Mouse (Mus musculus): ENCODE measurements around the gene Olfr149. TPM values are rescaled to one million over a fixed set of nuclear protein-coding genes. Genes with fewer than 3 reads are reported as not detected.
"Not testable (repeated sequence)": the region's sequence is repeated elsewhere in the genome, so short reads cannot be mapped to it uniquely, and the experiment has no call there.

Gene Olfr149
- total RNA-seq (2015; ENCODE audit: low replicate concordance) (not detected in 2 replicates), total RNA-seq (2017; ENCODE audit: low replicate concordance) (not detected in 2 replicates)

DNA sequence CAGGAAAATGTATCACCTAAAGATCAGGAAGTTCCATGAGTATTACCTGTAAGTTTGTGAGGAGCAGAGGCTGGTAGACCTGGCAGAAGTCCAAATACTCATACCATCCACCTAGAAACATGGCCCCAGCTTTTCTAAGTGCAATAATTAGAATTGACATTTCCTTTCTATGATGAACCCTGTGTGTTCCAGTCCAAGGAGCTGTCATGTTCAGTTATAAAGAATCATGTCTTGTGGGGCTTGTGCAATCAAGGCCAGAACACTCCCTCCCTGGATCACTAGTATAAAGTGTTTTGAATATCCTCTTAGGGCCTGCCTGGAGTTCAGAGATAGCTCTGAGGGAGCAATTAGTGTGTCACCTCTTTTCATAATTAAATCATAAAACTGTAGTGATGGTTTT lies at the start of gene Olfr149:
Gene Olfr149 (minus strand): TSS at position 101 of the 400 bp plus-strand sequence.
- ATAC-seq (replicated peaks; ENCODE audit: low FRiP score, poor library complexity, severe bottlenecking), result no peak

- no peak for ATAC-seq (replicated peaks; ENCODE audit: low FRiP score, poor library complexity, severe bottlenecking)
Measured at GRCm38 (mm10) chr9:39746428-39746827, 39.5 kb upstream of the Olfr149 start.

GRCm38 (mm10) chr9:39745949-39746348 lies 39.0 kb upstream of the Olfr149 start, which contains the start of gene Olfr967:
Olfr967 (plus strand) TSS chr9:39746249.
- ATAC-seq (replicated peaks; ENCODE audit: low FRiP score, poor library complexity, severe bottlenecking), result no peak

GRCm38 (mm10) chr9:39740741-39741140 lies 33.8 kb upstream of the Olfr149 start:
- ATAC-seq (replicated peaks; ENCODE audit: low FRiP score, poor library complexity, severe bottlenecking), result no peak

- no peak for ATAC-seq (replicated peaks; ENCODE audit: low FRiP score, poor library complexity, severe bottlenecking)
Measured at GRCm38 (mm10) chr9:39730678-39731077, 23.8 kb upstream of the Olfr149 start, which contains the start of gene Olfr150. Olfr150 (plus strand) TSS chr9:39730978.

DNA sequence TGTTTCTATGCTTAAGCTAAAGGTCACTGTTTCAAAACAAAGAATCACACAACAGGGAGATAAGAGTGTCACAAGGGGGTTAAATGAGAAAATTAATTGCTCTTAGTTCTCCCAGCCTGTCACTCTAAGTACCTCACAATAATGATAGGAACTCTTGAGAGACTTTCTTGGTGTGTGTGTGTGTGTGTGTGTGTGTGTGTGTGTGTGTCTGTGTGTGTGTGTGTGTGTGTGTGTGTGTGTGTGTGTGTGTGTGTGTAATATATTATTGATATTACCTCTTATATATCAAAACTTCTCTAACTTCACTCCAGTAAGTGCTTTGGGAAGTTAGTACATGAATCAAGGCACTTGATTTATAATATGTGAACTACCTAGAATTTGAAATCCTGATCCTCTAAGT lies 4.1 kb upstream of the Olfr149 start, which contains the start of gene Olfr965:
Gene Olfr965 (plus strand): TSS at position 301 of the 400 bp plus-strand sequence.
- ATAC-seq (replicated peaks; ENCODE audit: low FRiP score, poor library complexity, severe bottlenecking), result no peak

DNA sequence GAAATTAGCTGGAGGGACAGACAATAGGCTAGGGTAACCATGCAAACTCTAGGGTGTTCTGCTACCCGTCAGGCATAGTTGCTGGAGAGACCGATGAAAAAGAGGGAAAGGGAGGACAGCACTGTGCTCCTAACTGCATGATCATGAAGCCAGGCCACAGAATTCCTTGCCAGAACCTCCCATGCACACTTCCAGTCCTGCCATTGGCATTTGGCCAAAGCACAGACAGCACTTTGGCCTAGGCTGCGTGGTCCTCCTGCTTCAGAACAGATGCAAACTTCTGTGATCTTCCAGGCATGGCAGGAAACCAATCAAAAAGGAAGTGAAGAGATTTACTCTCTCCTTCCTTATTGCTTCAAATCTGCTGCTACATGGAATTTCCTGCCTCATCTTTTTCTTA lies 2.0 kb upstream of the Olfr149 start:
- ATAC-seq (replicated peaks; ENCODE audit: low FRiP score, poor library complexity, severe bottlenecking), result no peak

DNA sequence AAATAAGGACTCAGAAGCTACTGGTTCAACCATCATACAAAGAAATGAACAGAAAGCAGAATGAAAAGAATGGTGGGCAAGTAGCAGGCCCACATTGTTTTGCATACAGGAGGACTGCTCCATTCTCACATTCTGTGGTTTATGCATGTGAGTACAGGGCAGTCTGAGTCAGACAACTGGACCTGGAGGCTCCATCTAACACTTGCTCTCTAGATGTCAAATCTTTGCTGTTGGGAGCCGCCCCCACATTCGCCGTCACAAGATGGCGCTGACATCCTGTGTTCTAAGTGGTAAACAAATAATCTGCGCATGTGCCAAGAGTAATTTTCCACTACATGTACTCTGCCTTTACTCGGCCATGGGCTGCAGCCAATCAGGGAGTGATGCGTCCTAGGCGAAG lies 5.8 kb downstream of the Olfr149 start:
- ATAC-seq (replicated peaks; ENCODE audit: low FRiP score, poor library complexity, severe bottlenecking), result not testable (repeated sequence)

- ATAC-seq (replicated peaks; ENCODE audit: low FRiP score, poor library complexity, severe bottlenecking), result no peak
Measured at GRCm38 (mm10) chr9:39679280-39679679, 27.6 kb downstream of the Olfr149 start.

- no peak for ATAC-seq (replicated peaks; ENCODE audit: low FRiP score, poor library complexity, severe bottlenecking)
Measured at GRCm38 (mm10) chr9:39678557-39678956, 28.4 kb downstream of the Olfr149 start.

GRCm38 (mm10) chr9:39674820-39675219 lies 32.1 kb downstream of the Olfr149 start:
- ATAC-seq (replicated peaks; ENCODE audit: low FRiP score, poor library complexity, severe bottlenecking), result no peak

DNA sequence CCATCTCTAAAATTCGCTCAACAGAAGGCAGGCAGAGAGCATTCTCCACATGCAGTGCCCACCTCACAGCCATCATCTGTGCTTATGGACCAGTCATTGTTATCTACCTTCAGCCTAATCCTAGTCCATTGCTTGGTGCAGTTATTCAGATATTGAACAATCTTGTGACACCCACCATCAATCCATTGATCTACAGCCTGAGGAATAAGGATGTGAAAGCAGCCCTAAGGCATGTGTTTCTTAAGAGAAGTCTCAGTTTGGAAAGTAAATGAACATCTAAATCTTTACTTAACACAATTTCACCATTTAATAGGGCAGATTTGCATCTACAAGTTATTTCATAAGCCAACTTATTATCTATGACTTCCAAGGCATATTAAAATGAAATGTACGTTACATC lies 37.2 kb downstream of the Olfr149 start:
- ATAC-seq (replicated peaks; ENCODE audit: low FRiP score, poor library complexity, severe bottlenecking), result no peak

GRCm38 (mm10) chr9:39666905-39667304 lies 40.0 kb downstream of the Olfr149 start, which contains the start of gene Olfr963:
Olfr963 (plus strand) TSS chr9:39667205.
- no peak for ATAC-seq (replicated peaks; ENCODE audit: low FRiP score, poor library complexity, severe bottlenecking)

DNA sequence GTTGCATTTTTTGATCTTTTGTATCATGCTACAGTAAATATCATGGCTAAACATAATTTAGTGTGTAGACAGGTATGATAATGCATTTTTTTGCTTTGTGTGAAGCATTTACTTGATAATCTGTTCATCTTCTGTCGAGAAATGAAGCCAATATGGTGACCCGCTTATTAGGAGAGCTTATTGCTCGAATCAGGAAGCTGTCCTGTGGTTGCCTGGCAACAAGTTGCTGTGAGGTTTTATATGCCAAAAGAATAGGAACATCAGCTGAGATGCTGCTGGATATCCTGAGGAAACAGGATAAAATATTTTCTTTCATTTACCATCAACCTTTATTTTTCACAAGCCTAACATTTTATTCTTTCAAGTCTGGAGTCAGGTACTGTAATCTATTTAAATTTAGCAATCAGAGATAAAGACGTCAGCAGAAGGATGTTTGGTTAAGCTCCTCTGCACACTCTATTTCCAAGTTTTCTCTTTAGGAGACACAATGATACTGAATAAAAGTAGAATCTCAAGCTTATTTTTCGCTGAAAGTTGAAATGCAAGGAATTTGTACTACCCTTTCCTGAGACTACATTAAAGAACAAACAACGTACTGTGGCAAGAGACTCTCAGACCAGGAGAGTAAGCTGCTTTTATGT lies 52.0 kb downstream of the Olfr149 start:
- ATAC-seq (replicated peaks; ENCODE audit: low FRiP score, poor library complexity, severe bottlenecking), result no peak

Other genes with a start within 250 kb of the Olfr149 start
- not detected in 2 replicates for gene Olfr955, start 235.2 kb downstream of the Olfr149 start, total RNA-seq (2015; ENCODE audit: low replicate concordance)
- gene Olfr955, start 235.2 kb downstream of the Olfr149 start, total RNA-seq (2017; ENCODE audit: low replicate concordance), result not detected in 2 replicates
- gene Olfr44, start 213.1 kb downstream of the Olfr149 start, total RNA-seq (2015; ENCODE audit: low replicate concordance), result not detected in 2 replicates
- not detected in 2 replicates for gene Olfr44, start 213.1 kb downstream of the Olfr149 start, total RNA-seq (2017; ENCODE audit: low replicate concordance)
- not detected in 2 replicates for gene Olfr957, start 191.3 kb downstream of the Olfr149 start, total RNA-seq (2015; ENCODE audit: low replicate concordance)
- gene Olfr957, start 191.3 kb downstream of the Olfr149 start, total RNA-seq (2017; ENCODE audit: low replicate concordance), result not detected in 2 replicates
- not detected in 2 replicates for gene Olfr958, start 153.1 kb downstream of the Olfr149 start, total RNA-seq (2015; ENCODE audit: low replicate concordance)
- not detected in 2 replicates for gene Olfr958, start 153.1 kb downstream of the Olfr149 start, total RNA-seq (2017; ENCODE audit: low replicate concordance)
- not detected in 2 replicates for gene Olfr959, start 131.5 kb downstream of the Olfr149 start, total RNA-seq (2015; ENCODE audit: low replicate concordance)
- not detected in 2 replicates for gene Olfr959, start 131.5 kb downstream of the Olfr149 start, total RNA-seq (2017; ENCODE audit: low replicate concordance)
- gene AW551984, start 102.7 kb downstream of the Olfr149 start, total RNA-seq (2015; ENCODE audit: low replicate concordance), result not detected in 2 replicates
- not detected in 2 replicates for gene AW551984, start 102.7 kb downstream of the Olfr149 start, total RNA-seq (2017; ENCODE audit: low replicate concordance)
- gene Olfr148, start 96.5 kb downstream of the Olfr149 start, total RNA-seq (2015; ENCODE audit: low replicate concordance), result not detected in 2 replicates
- gene Olfr148, start 96.5 kb downstream of the Olfr149 start, total RNA-seq (2017; ENCODE audit: low replicate concordance), result not detected in 2 replicates
- gene Olfr960, start 85.7 kb downstream of the Olfr149 start, total RNA-seq (2015; ENCODE audit: low replicate concordance), result not detected in 2 replicates
- gene Olfr960, start 85.7 kb downstream of the Olfr149 start, total RNA-seq (2017; ENCODE audit: low replicate concordance), result not detected in 2 replicates
- not detected in 2 replicates for gene Olfr961, start 62.0 kb downstream of the Olfr149 start, total RNA-seq (2015; ENCODE audit: low replicate concordance)
- gene Olfr961, start 62.0 kb downstream of the Olfr149 start, total RNA-seq (2017; ENCODE audit: low replicate concordance), result not detected in 2 replicates
- gene Olfr963, start 39.9 kb downstream of the Olfr149 start, total RNA-seq (2015; ENCODE audit: low replicate concordance), result not detected in 2 replicates
- not detected in 2 replicates for gene Olfr963, start 39.9 kb downstream of the Olfr149 start, total RNA-seq (2017; ENCODE audit: low replicate concordance)
- gene Olfr965, start 4.2 kb upstream of the Olfr149 start, total RNA-seq (2015; ENCODE audit: low replicate concordance), result not detected in 2 replicates
- gene Olfr965, start 4.2 kb upstream of the Olfr149 start, total RNA-seq (2017; ENCODE audit: low replicate concordance), result 1.2 TPM in 1 of 2 replicates, not detected in the other
- gene Olfr150, start 23.9 kb upstream of the Olfr149 start, total RNA-seq (2015; ENCODE audit: low replicate concordance), result not detected in 2 replicates
- gene Olfr150, start 23.9 kb upstream of the Olfr149 start, total RNA-seq (2017; ENCODE audit: low replicate concordance), result not detected in 2 replicates
- not detected in 2 replicates for gene Olfr967, start 39.1 kb upstream of the Olfr149 start, total RNA-seq (2015; ENCODE audit: low replicate concordance)
- not detected in 2 replicates for gene Olfr967, start 39.1 kb upstream of the Olfr149 start, total RNA-seq (2017; ENCODE audit: low replicate concordance)
- gene Olfr968, start 76.1 kb upstream of the Olfr149 start, total RNA-seq (2015; ENCODE audit: low replicate concordance), result not detected in 2 replicates
- gene Olfr968, start 76.1 kb upstream of the Olfr149 start, total RNA-seq (2017; ENCODE audit: low replicate concordance), result not detected in 2 replicates
- gene Olfr969, start 83.8 kb upstream of the Olfr149 start, total RNA-seq (2015; ENCODE audit: low replicate concordance), result not detected in 2 replicates
- gene Olfr969, start 83.8 kb upstream of the Olfr149 start, total RNA-seq (2017; ENCODE audit: low replicate concordance), result not detected in 2 replicates
- not detected in 2 replicates for gene Olfr970, start 101.7 kb upstream of the Olfr149 start, total RNA-seq (2015; ENCODE audit: low replicate concordance)
- not detected in 2 replicates for gene Olfr970, start 101.7 kb upstream of the Olfr149 start, total RNA-seq (2017; ENCODE audit: low replicate concordance)
- not detected in 2 replicates for gene Olfr971, start 129.8 kb upstream of the Olfr149 start, total RNA-seq (2015; ENCODE audit: low replicate concordance)
- 1.1 TPM in 1 of 2 replicates, not detected in the other for gene Olfr971, start 129.8 kb upstream of the Olfr149 start, total RNA-seq (2017; ENCODE audit: low replicate concordance)
- gene Olfr972, start 159.3 kb upstream of the Olfr149 start, total RNA-seq (2015; ENCODE audit: low replicate concordance), result not detected in 2 replicates
- not detected in 2 replicates for gene Olfr972, start 159.3 kb upstream of the Olfr149 start, total RNA-seq (2017; ENCODE audit: low replicate concordance)
- gene Olfr229, start 200.2 kb upstream of the Olfr149 start, total RNA-seq (2015; ENCODE audit: low replicate concordance), result not detected in 2 replicates
- gene Olfr229, start 200.2 kb upstream of the Olfr149 start, total RNA-seq (2017; ENCODE audit: low replicate concordance), result not detected in 2 replicates
- gene Olfr974, start 230.4 kb upstream of the Olfr149 start, total RNA-seq (2015; ENCODE audit: low replicate concordance), result not detected in 2 replicates
- gene Olfr974, start 230.4 kb upstream of the Olfr149 start, total RNA-seq (2017; ENCODE audit: low replicate concordance), result not detected in 2 replicates
- not detected in 2 replicates for gene Olfr975, start 244.9 kb upstream of the Olfr149 start, total RNA-seq (2015; ENCODE audit: low replicate concordance)
- gene Olfr975, start 244.9 kb upstream of the Olfr149 start, total RNA-seq (2017; ENCODE audit: low replicate concordance), result 0.09 TPM in 1 of 2 replicates, not detected in the other

All from erythroblast, adult 5-6 weeks (primary cell).